Comparison of ENCODE assay signal across 8 mouse cellular contexts in genomic region chr12:80141470-80141869, GRCm38 (mm10). TPM values are rescaled to one million over a fixed set of nuclear protein-coding genes. Genes with fewer than 3 reads are reported as not detected.
DNase-seq lines count a peak whose midpoint lies in the region; ATAC-seq and TF ChIP-seq lines count a peak whose summit lies in the region.

No protein-coding gene starts in this region.

- peak; percentile 49; the same call in 1 of the 2 replicates for ATAC-seq in heart, postnatal 0 days (ENCODE audit: insufficient read depth, low read depth)

- H3K27ac ChIP-seq in layer of hippocampus, adult 2 months: no peak overlapping the region
- H3K27ac ChIP-seq in heart, postnatal 0 days (ENCODE audit: low read depth): no peak overlapping the region
- H3K27ac ChIP-seq in liver, adult 2 months (replicated peaks; ENCODE audit: insufficient read depth, low read depth, low read length): no peak overlapping the region

- H3K4me2 ChIP-seq in heart, postnatal 0 days (ENCODE audit: low read depth, low read length): no peak overlapping the region

- WGBS in heart, postnatal 0 days: 17% methylated on average over 7 of the region's 7 CpGs
- 34% methylated on average over 7 of the region's 7 CpGs for WGBS in liver, adult 2 months

- TF ChIP-seq POLR2A in liver, adult 2 months (IDR thresholded peaks at IDR 0.05; ENCODE audit: extremely low read depth, insufficient read depth, low read length): no peak

- H3K4me3 ChIP-seq in layer of hippocampus, adult 2 months: no peak overlapping the region
- no peak overlapping the region for H3K4me3 ChIP-seq in heart, postnatal 0 days (ENCODE audit: low read depth, low read length)
- no peak overlapping the region for H3K4me3 ChIP-seq in liver, adult 2 months (ENCODE audit: insufficient read depth, low read depth, low read length)

- DNase-seq in layer of hippocampus, adult 2 months (ENCODE audit: low spot score in 2 of 2): peak in 1 of 2 experiments; percentile 58
- no peak for DNase-seq in layer of hippocampus, adult 9-11 months
- DNase-seq in ES-CJ7 (ENCODE audit: low read depth, low spot score): peak; percentile 63
- peak; percentile 76 to 84 for DNase-seq in cerebellum, postnatal 14 days
- DNase-seq in heart, postnatal 0 days (ENCODE audit: low spot score): peak; percentile 50
- no peak for DNase-seq in liver, adult 2 months (ENCODE audit: extremely low read depth, low read depth, low spot score)
- peak; percentile 88 for DNase-seq in retina, embryonic 14.5 days (ENCODE audit: low spot score)
- DNase-seq in c-Kit-positive CD71-positive TER-119-positive erythroid progenitor cells, embryonic 14.5 days (ENCODE audit: low spot score): no peak

- peak; percentile 93 for TF ChIP-seq CTCF in layer of hippocampus, adult 2 months (conservative IDR thresholded peaks at IDR 0.05)
- TF ChIP-seq CTCF in heart, postnatal 0 days (IDR thresholded peaks at IDR 0.05; ENCODE audit: low read depth): peak; percentile 95
- TF ChIP-seq CTCF in liver, adult 2 months (IDR thresholded peaks at IDR 0.05; ENCODE audit: low read depth, low read length): peak; percentile 92

- TF ChIP-seq EP300 in heart, postnatal 0 days (IDR thresholded peaks at IDR 0.05; ENCODE audit: low read depth): no peak

- no peaks in the 10 kb centered on the region for H3K36me3 ChIP-seq in heart, postnatal 0 days (replicated peaks; ENCODE audit: control insufficient read depth, insufficient read depth, low read length)
- H3K36me3 ChIP-seq in liver, adult 2 months (ENCODE audit: control insufficient read depth, insufficient read depth, low read length): no peaks in the 10 kb centered on the region

- H3K9ac ChIP-seq in heart, postnatal 0 days (replicated peaks; ENCODE audit: low read depth, low read length): no peak overlapping the region
- no peak overlapping the region for H3K9ac ChIP-seq in liver, adult 2 months (ENCODE audit: low read depth, low read length)

- no peaks in the 10 kb centered on the region for H3K27me3 ChIP-seq in heart, postnatal 0 days (ENCODE audit: control insufficient read depth, insufficient read depth, low read length)
- H3K27me3 ChIP-seq in liver, adult 2 months (ENCODE audit: control insufficient read depth, insufficient read depth, low read length): no peaks in the 10 kb centered on the region

- H3K4me1 ChIP-seq in heart, postnatal 0 days (ENCODE audit: control insufficient read depth, insufficient read depth): 0 out of 2 replicates have a peak, but pooled peaks cover 13% of the 10 kb centered on the region
- peaks cover 23% of the 10 kb centered on the region for H3K4me1 ChIP-seq in liver, adult 2 months (ENCODE audit: control insufficient read depth, insufficient read depth, low read length)

- H3K79me2 ChIP-seq in liver, adult 2 months (ENCODE audit: control insufficient read depth, insufficient read depth, low read length): no peaks in the 10 kb centered on the region

- no peaks in the 10 kb centered on the region for H3K9me3 ChIP-seq in heart, postnatal 0 days (replicated peaks; ENCODE audit: control insufficient read depth, low read length)

RNA-seq across cellular contexts. Expression of gene Zfp36l1, which starts 28.7 kb away (rescaled TPM):
- total RNA-seq in layer of hippocampus, adult 2 months (2021): 10 to 100 TPM; 35.2 to 39.4 TPM
- total RNA-seq in heart, postnatal 0 days (2014; rRNA removed; ENCODE audit: low replicate concordance): 80.6 and 85.1 TPM in 2 replicates
- 60.3 and 69.6 TPM in 2 replicates for polyA plus RNA-seq in heart, postnatal 0 days (2015; fragmentation: Nextera tagmentation; extraction: Ambion mirVana)
- total RNA-seq in liver, adult 2 months (2014; rRNA removed): 15.4 and 21.8 TPM in 2 replicates
- 125 and 162 TPM in 2 replicates for polyA plus RNA-seq in liver, adult 2 months (2012; rRNA removed)

Comparison
In these comparisons a context has a peak if more than half of its experiments do, and no peak if none do; other contexts are left out.
1. DNase-seq: peak in ES-CJ7 (single experiment), cerebellum, postnatal 14 days (2 of 2), heart, postnatal 0 days (single experiment) and retina, embryonic 14.5 days (single experiment); none in layer of hippocampus, adult 9-11 months (single experiment), liver, adult 2 months (single experiment) and c-Kit-positive CD71-positive TER-119-positive erythroid progenitor cells, embryonic 14.5 days (single experiment).
2. Peak in every context shown above with its lines, with median percentiles within 50 percentile points of each other: CTCF ChIP-seq.